Mouse (Mus musculus) small intestine, adult 2 months (tissue): ENCODE measurements around the gene Usp44.

Experiments used
- CTCF ChIP-seq: fragments of 200-500 bp; IDR thresholded peaks from 2 replicates; pipeline ENCODE4 v1.5.1; 2012; ENCODE audit warnings: low read depth, mild to moderate bottlenecking, control low read depth, inconsistent platforms, low read length, moderate library complexity, mixed read lengths; ENCODE audit not compliant: insufficient replicate concordance, insufficient read length; ENCODE audit errors: extremely low read depth
- POLR2A ChIP-seq: fragments of 200-500 bp; IDR thresholded peaks from 2 replicates; pipeline ENCODE4 v1.6.1; 2012; ENCODE audit warnings: low read depth, mild to moderate bottlenecking, control low read depth, inconsistent platforms, low read length, moderate library complexity

- TF ChIP-seq POLR2A: no peak
- no peak for TF ChIP-seq CTCF
Measured at GRCm38 (mm10) chr10:93892551-93892950, 61.2 kb downstream of the Usp44 start.
